Mouse (Mus musculus): Measurements from ENCODE around the gene Aff3.

- TF ChIP-seq CTCF (IDR thresholded peaks at IDR 0.05; ENCODE audit: low read depth) (no peak), EP300 (IDR thresholded peaks at IDR 0.05; ENCODE audit: low read depth) (no peak)
Observed at GRCm38 (mm10) chr1:38363856-38364255, 300.9 kb downstream of the Aff3 start.

Measured in heart, postnatal 0 days (tissue).